Mouse (Mus musculus): ENCODE measurements around the gene Wnk2. TPM values are rescaled to one million over a fixed set of nuclear protein-coding genes. Genes with fewer than 3 reads are reported as not detected.

Wnk2 gene
- polyA plus RNA-seq, 1 experiment from 2014 or later = 5.1 TPM

GRCm38 (mm10) chr13:49171729-49172128, 23.9 kb upstream of the Wnk2 start:
- H3K36me3 ChIP-seq (ENCODE audit: control insufficient read depth, insufficient read depth, low read length) = no peaks in the 10 kb centered on the region
- ATAC-seq (replicated peaks; ENCODE audit: low FRiP score, low TSS enrichment, low read depth) (no peak), DNase-seq (ENCODE audit: low spot score) (no peak)
- WGBS = 75% methylated on average over 1 of the region's 1 CpGs
- no peak overlapping the region for H3K4me2 ChIP-seq (ENCODE audit: low read length)
- no peak overlapping the region for H3K27ac ChIP-seq (ENCODE audit: low read depth)
- no peak overlapping the region for H3K9ac ChIP-seq (ENCODE audit: low read length)
- no peaks in the 10 kb centered on the region for H3K4me1 ChIP-seq (replicated peaks; ENCODE audit: control insufficient read depth, insufficient read depth, low read length)
- H3K9me3 ChIP-seq (ENCODE audit: control insufficient read depth, low read length) = no peaks in the 10 kb centered on the region
- H3K27me3 ChIP-seq (replicated peaks; ENCODE audit: control insufficient read depth, insufficient read depth, low read length) = no peaks in the 10 kb centered on the region
- H3K4me3 ChIP-seq (ENCODE audit: low read depth, low read length) = no peak overlapping the region

- DNase-seq (ENCODE audit: low spot score) (no peak), ATAC-seq (replicated peaks; ENCODE audit: low FRiP score, low TSS enrichment, low read depth) (no peak)
- Histone ChIP-seq H3K9ac (ENCODE audit: low read length) (no peak overlapping the region), H3K4me2 (ENCODE audit: low read length) (no peak overlapping the region), H3K9me3 (ENCODE audit: control insufficient read depth, low read length) (no peaks in the 10 kb centered on the region), H3K36me3 (ENCODE audit: control insufficient read depth, insufficient read depth, low read length) (no peaks in the 10 kb centered on the region), H3K4me1 (replicated peaks; ENCODE audit: control insufficient read depth, insufficient read depth, low read length) (no peaks in the 10 kb centered on the region), H3K27ac (ENCODE audit: low read depth) (no peak overlapping the region), H3K27me3 (replicated peaks; ENCODE audit: control insufficient read depth, insufficient read depth, low read length) (no peaks in the 10 kb centered on the region), H3K4me3 (ENCODE audit: low read depth, low read length) (no peak overlapping the region)
- 87% methylated on average over 11 of the region's 11 CpGs for WGBS
These were observed 22.8 kb upstream of the Wnk2 start for GRCm38 (mm10) chr13:49170623-49171022.

- ATAC-seq (replicated peaks; ENCODE audit: low FRiP score, low TSS enrichment, low read depth) (peak; percentile 54; the same call in 1 of the 2 replicates), DNase-seq (ENCODE audit: low spot score) (peak; percentile 98)
- no peaks in the 10 kb centered on the region for H3K27me3 ChIP-seq (replicated peaks; ENCODE audit: control insufficient read depth, insufficient read depth, low read length)
- WGBS = 13% methylated on average over 17 of the region's 17 CpGs
- no peak overlapping the region for H3K4me3 ChIP-seq (ENCODE audit: low read depth, low read length)
- H3K27ac ChIP-seq (ENCODE audit: low read depth) = no peak overlapping the region
- H3K4me1 ChIP-seq (replicated peaks; ENCODE audit: control insufficient read depth, insufficient read depth, low read length) = no peaks in the 10 kb centered on the region
- H3K9ac ChIP-seq (ENCODE audit: low read length) = no peak overlapping the region
- H3K9me3 ChIP-seq (ENCODE audit: control insufficient read depth, low read length) = no peaks in the 10 kb centered on the region
- H3K4me2 ChIP-seq (ENCODE audit: low read length) = no peak overlapping the region
- H3K36me3 ChIP-seq (ENCODE audit: control insufficient read depth, insufficient read depth, low read length) = no peaks in the 10 kb centered on the region
These were observed 21.8 kb upstream of the Wnk2 start for GRCm38 (mm10) chr13:49169448-49170207.

- no peaks in the 10 kb centered on the region for H3K36me3 ChIP-seq (ENCODE audit: control insufficient read depth, insufficient read depth, low read length)
- ATAC-seq (replicated peaks; ENCODE audit: low FRiP score, low TSS enrichment, low read depth) (no peak), DNase-seq (ENCODE audit: low spot score) (no peak)
- no peaks in the 10 kb centered on the region for H3K4me1 ChIP-seq (replicated peaks; ENCODE audit: control insufficient read depth, insufficient read depth, low read length)
- 52% methylated on average over 9 of the region's 9 CpGs for WGBS
- H3K4me3 ChIP-seq (ENCODE audit: low read depth, low read length) = no peak overlapping the region
- no peak overlapping the region for H3K27ac ChIP-seq (ENCODE audit: low read depth)
- no peak overlapping the region for H3K9ac ChIP-seq (ENCODE audit: low read length)
- H3K9me3 ChIP-seq (ENCODE audit: control insufficient read depth, low read length) = no peaks in the 10 kb centered on the region
- no peaks in the 10 kb centered on the region for H3K27me3 ChIP-seq (replicated peaks; ENCODE audit: control insufficient read depth, insufficient read depth, low read length)
- no peak overlapping the region for H3K4me2 ChIP-seq (ENCODE audit: low read length)
These were observed 19.3 kb upstream of the Wnk2 start for GRCm38 (mm10) chr13:49167081-49167480.

GRCm38 (mm10) chr13:49163645-49164044, 15.8 kb upstream of the Wnk2 start:
- Histone ChIP-seq H3K9me3 (ENCODE audit: control insufficient read depth, low read length) (no peaks in the 10 kb centered on the region), H3K4me2 (ENCODE audit: low read length) (no peak overlapping the region), H3K9ac (ENCODE audit: low read length) (no peak overlapping the region), H3K36me3 (ENCODE audit: control insufficient read depth, insufficient read depth, low read length) (no peaks in the 10 kb centered on the region), H3K27ac (ENCODE audit: low read depth) (no peak overlapping the region), H3K27me3 (replicated peaks; ENCODE audit: control insufficient read depth, insufficient read depth, low read length) (no peaks in the 10 kb centered on the region), H3K4me1 (replicated peaks; ENCODE audit: control insufficient read depth, insufficient read depth, low read length) (no peaks in the 10 kb centered on the region), H3K4me3 (ENCODE audit: low read depth, low read length) (no peak overlapping the region)
- no peak; the same call in 1 of the 2 replicates for ATAC-seq (replicated peaks; ENCODE audit: low FRiP score, low TSS enrichment, low read depth)
- no peak for DNase-seq (ENCODE audit: low spot score)
- 52% methylated on average over 7 of the region's 7 CpGs for WGBS

- ATAC-seq (replicated peaks; ENCODE audit: low FRiP score, low TSS enrichment, low read depth) = no peak
- no peaks in the 10 kb centered on the region for H3K27me3 ChIP-seq (replicated peaks; ENCODE audit: control insufficient read depth, insufficient read depth, low read length)
- H3K9me3 ChIP-seq (ENCODE audit: control insufficient read depth, low read length) = no peaks in the 10 kb centered on the region
- no peak overlapping the region for H3K4me2 ChIP-seq (ENCODE audit: low read length)
- no peaks in the 10 kb centered on the region for H3K36me3 ChIP-seq (ENCODE audit: control insufficient read depth, insufficient read depth, low read length)
- no peaks in the 10 kb centered on the region for H3K4me1 ChIP-seq (replicated peaks; ENCODE audit: control insufficient read depth, insufficient read depth, low read length)
- H3K27ac ChIP-seq (ENCODE audit: low read depth) = no peak overlapping the region
- H3K4me3 ChIP-seq (ENCODE audit: low read depth, low read length) = no peak overlapping the region
- no peak for DNase-seq (ENCODE audit: low spot score)
- H3K9ac ChIP-seq (ENCODE audit: low read length) = no peak overlapping the region
- WGBS = 46% methylated on average over 4 of the region's 4 CpGs
These were observed 14.9 kb upstream of the Wnk2 start for GRCm38 (mm10) chr13:49162722-49163121.

GRCm38 (mm10) chr13:49161236-49161635, 13.4 kb upstream of the Wnk2 start:
- Histone ChIP-seq H3K9ac (ENCODE audit: low read length) (no peak overlapping the region), H3K4me3 (ENCODE audit: low read depth, low read length) (no peak overlapping the region), H3K36me3 (ENCODE audit: control insufficient read depth, insufficient read depth, low read length) (no peaks in the 10 kb centered on the region), H3K27me3 (replicated peaks; ENCODE audit: control insufficient read depth, insufficient read depth, low read length) (no peaks in the 10 kb centered on the region), H3K4me1 (replicated peaks; ENCODE audit: control insufficient read depth, insufficient read depth, low read length) (no peaks in the 10 kb centered on the region), H3K9me3 (ENCODE audit: control insufficient read depth, low read length) (no peaks in the 10 kb centered on the region), H3K4me2 (ENCODE audit: low read length) (no peak overlapping the region), H3K27ac (ENCODE audit: low read depth) (no peak overlapping the region)
- DNase-seq (ENCODE audit: low spot score) (no peak), ATAC-seq (replicated peaks; ENCODE audit: low FRiP score, low TSS enrichment, low read depth) (no peak)
- 53% methylated on average over 2 of the region's 2 CpGs for WGBS

- no peak for DNase-seq (ENCODE audit: low spot score)
- Histone ChIP-seq H3K36me3 (ENCODE audit: control insufficient read depth, insufficient read depth, low read length) (no peaks in the 10 kb centered on the region), H3K9me3 (ENCODE audit: control insufficient read depth, low read length) (no peaks in the 10 kb centered on the region), H3K4me3 (ENCODE audit: low read depth, low read length) (no peak overlapping the region), H3K4me1 (replicated peaks; ENCODE audit: control insufficient read depth, insufficient read depth, low read length) (peaks cover 5% of the 10 kb centered on the region; the same call in 1 of the 2 replicates), H3K9ac (ENCODE audit: low read length) (no peak overlapping the region), H3K27ac (ENCODE audit: low read depth) (no peak overlapping the region), H3K27me3 (replicated peaks; ENCODE audit: control insufficient read depth, insufficient read depth, low read length) (no peaks in the 10 kb centered on the region), H3K4me2 (ENCODE audit: low read length) (no peak overlapping the region)
- 68% methylated on average over 10 of the region's 10 CpGs for WGBS
- ATAC-seq (replicated peaks; ENCODE audit: low FRiP score, low TSS enrichment, low read depth) = no peak
These were observed 10.4 kb upstream of the Wnk2 start for GRCm38 (mm10) chr13:49158040-49158713.
